Mouse (Mus musculus) embryonic facial prominence, embryonic 13.5 days (tissue): ENCODE measurements around the gene Nav2. TPM values are rescaled to one million over a fixed set of nuclear protein-coding genes. Genes with fewer than 3 reads are reported as not detected.
A peak's percentile ranks its signal among the peaks of the same experiment; 100 is the strongest.

ENCODE experiments used
- ATAC-seq: fragments of 200-750 bp; cut with Nextera tagmentation; 2 replicates; pipeline ENCODE4 v1.8.0; 2017; ENCODE audit warnings: low read depth; ENCODE audit not compliant: insufficient number of reproducible peaks, insufficient read depth, low FRiP score, low TSS enrichment
- H3K27ac ChIP-seq: fragments of 300-500 bp; sonication (generic); 2 replicates; pipeline ENCODE4 v1.5.1; 2015; ENCODE audit warnings: moderate library complexity, mild to moderate bottlenecking, inconsistent platforms
- H3K27me3 ChIP-seq: fragments of 300-500 bp; sonication (generic); 2 replicates; pipeline ENCODE4 v1.6.1; 2015; ENCODE audit warnings: mild to moderate bottlenecking, inconsistent platforms
- H3K36me3 ChIP-seq: fragments of 300-500 bp; sonication (generic); 2 replicates; pipeline ENCODE4 v1.6.1; 2015; ENCODE audit warnings: mild to moderate bottlenecking, inconsistent platforms
- H3K4me1 ChIP-seq: fragments of 300-500 bp; sonication (generic); 2 replicates; pipeline ENCODE4 v1.6.1; 2015; ENCODE audit warnings: inconsistent platforms
- H3K4me2 ChIP-seq: fragments of 300-500 bp; sonication (generic); 2 replicates; pipeline ENCODE4 v1.6.1; 2015; ENCODE audit warnings: moderate library complexity, mild to moderate bottlenecking, inconsistent platforms
- H3K4me3 ChIP-seq: fragments of 300-500 bp; sonication (generic); 2 replicates; pipeline ENCODE4 v1.5.1; 2015; ENCODE audit warnings: mild to moderate bottlenecking, inconsistent platforms
- H3K9ac ChIP-seq: fragments of 300-500 bp; sonication (generic); 2 replicates; pipeline ENCODE4 v1.6.1; 2015; ENCODE audit warnings: mild to moderate bottlenecking, inconsistent platforms
- H3K9me3 ChIP-seq: fragments of 300-500 bp; sonication (generic); 2 replicates; pipeline ENCODE4 v1.6.1; 2016; ENCODE audit warnings: inconsistent platforms
- WGBS: fragments of 180-500 bp; shearing (Covaris S2); methylation state at CpG from one replicate; pipeline ENCODE4 v1.1.7; 2015; ENCODE audit warnings: mixed read lengths; 5-methylcytosine and 5-hydroxymethylcytosine counted together
- polyA plus RNA-seq: library from polyadenylated mRNA; unstranded; fragments of >200 nt; fragmentation: Nextera tagmentation; extraction: Ambion mirVana; gene quantifications from 2 replicates; pipeline ENCODE4 v1.2.1, GENCODE M21; 2015

Nav2 gene
- 22.1 and 22.4 TPM in 2 replicates for polyA plus RNA-seq

DNA sequence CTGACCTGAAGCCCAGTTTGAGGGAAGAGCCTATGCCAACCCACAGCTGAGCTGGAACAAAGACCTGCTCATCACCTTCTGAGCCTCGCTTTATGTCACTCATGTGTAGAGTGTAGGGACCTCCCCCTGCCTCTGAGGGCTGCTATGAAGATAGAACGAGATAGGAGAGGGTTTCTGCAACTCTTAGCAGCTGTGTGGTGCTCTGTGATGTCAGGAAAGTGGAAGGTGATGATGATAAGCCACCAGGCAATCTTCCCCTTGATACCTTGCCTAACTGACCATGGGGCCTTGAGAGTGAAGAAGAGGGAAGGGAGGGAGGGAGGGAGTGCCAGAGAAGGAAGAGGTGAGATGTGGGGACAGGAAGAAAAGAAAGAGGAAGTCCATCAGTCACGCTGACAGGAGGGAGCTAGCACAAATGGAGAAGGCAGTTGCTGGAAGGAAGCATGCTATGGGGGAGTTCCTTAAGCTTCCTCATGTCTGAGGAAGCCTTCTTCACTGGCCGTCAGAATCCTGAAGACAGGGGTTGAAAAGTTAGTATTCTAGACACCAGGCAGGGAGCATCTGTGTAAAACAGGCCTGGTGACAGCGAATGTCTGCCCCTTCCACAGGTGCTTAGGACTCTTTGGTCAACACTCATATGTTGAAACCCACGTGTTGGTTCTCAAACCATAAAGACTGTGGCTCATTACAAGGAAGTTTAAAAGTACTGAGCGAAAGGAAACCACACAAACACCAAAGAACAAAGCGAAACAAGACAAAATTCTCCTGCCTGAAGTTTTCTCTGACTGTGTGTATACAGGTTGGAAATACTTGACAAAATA lies at the start of gene Nav2:
TSS of gene Nav2 (plus strand) at position 196 of the 821 bp plus-strand sequence.
- peak within 1 kb of the TSS; percentile 22; the same call in 1 of the 2 replicates for H3K27ac ChIP-seq
- 61% methylated on average over 8 of the region's 8 CpGs for WGBS
- no peaks in the 10 kb centered on the region for H3K27me3 ChIP-seq
- no peaks in the 10 kb centered on the region for H3K9me3 ChIP-seq
- no peak within 1 kb of the TSS for H3K4me2 ChIP-seq
- H3K4me1 ChIP-seq, result peaks cover 17% of the 10 kb centered on the region
- H3K36me3 ChIP-seq, result no peaks in the 10 kb centered on the region
- H3K4me3 ChIP-seq, result no peak within 1 kb of the TSS
- no peak within 1 kb of the TSS for H3K9ac ChIP-seq
- ATAC-seq, result no peak

DNA sequence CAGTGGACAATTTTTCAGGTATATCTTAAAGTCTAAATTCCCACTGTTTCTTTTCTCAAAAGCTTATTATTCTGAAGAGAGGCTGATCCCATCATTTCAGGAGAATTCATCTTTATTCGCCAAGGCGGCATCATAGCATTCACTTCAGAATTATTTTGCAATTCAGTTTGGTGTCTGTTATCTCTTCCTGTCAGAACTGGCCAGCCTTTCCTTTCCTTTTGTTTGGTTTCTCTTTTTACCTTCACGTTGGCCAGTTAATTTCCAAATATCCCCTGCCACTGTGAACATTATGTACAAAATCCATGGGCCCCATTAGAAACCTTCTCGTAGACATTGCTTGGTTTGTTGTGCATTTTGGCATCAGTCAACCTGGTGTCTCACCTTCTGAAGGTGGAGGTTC lies 49.2 kb upstream of the Nav2 start:
- Histone ChIP-seq H3K27ac (no peak overlapping the region), H3K9me3 (no peaks in the 10 kb centered on the region), H3K4me2 (no peak overlapping the region), H3K36me3 (no peaks in the 10 kb centered on the region), H3K9ac (no peak overlapping the region), H3K27me3 (no peaks in the 10 kb centered on the region), H3K4me3 (no peak overlapping the region), H3K4me1 (no peaks in the 10 kb centered on the region)
- no peak for ATAC-seq
- WGBS, result 87% methylated on average over 4 of the region's 4 CpGs

DNA sequence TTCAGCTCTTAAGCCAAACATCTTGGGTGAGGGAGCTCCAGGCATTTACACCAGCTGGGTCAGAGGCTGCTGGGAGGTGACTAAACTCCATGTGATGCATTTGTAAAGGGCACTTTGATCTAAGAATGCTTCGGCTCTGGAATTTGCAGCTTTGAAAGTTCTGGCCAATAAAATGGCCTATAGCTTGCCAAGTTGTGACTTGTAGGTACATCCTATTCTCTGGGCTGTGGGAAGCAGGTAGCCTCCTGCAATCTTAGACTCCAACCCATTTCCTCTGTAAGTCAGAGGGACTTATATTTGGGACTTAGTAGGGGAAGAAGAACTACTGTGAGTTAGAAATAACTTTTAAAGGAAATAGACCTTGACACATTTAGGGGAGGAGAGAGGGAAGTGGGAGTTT lies 47.6 kb upstream of the Nav2 start:
- Histone ChIP-seq H3K36me3 (peaks cover 10% of the 10 kb centered on the region), H3K4me1 (no peaks in the 10 kb centered on the region), H3K27me3 (no peaks in the 10 kb centered on the region), H3K9ac (no peak overlapping the region), H3K9me3 (no peaks in the 10 kb centered on the region), H3K4me2 (no peak overlapping the region), H3K27ac (no peak overlapping the region), H3K4me3 (no peak overlapping the region)
- 56% methylated on average over 1 of the region's 1 CpGs for WGBS
- no peak for ATAC-seq

- H3K4me2 ChIP-seq, result no peak overlapping the region
- H3K4me3 ChIP-seq, result no peak overlapping the region
- H3K9ac ChIP-seq, result no peak overlapping the region
- H3K9me3 ChIP-seq, result no peaks in the 10 kb centered on the region
- peaks cover 16% of the 10 kb centered on the region for H3K36me3 ChIP-seq
- H3K27ac ChIP-seq, result no peak overlapping the region
- H3K4me1 ChIP-seq, result no peaks in the 10 kb centered on the region
- no peaks in the 10 kb centered on the region for H3K27me3 ChIP-seq
- WGBS, result 85% methylated on average over 4 of the region's 4 CpGs
- ATAC-seq, result no peak
Observed at GRCm38 (mm10) chr7:48861796-48862195, 46.7 kb upstream of the Nav2 start.

- Histone ChIP-seq H3K4me2 (no peak overlapping the region), H3K36me3 (peaks cover 39% of the 10 kb centered on the region), H3K4me3 (no peak overlapping the region), H3K4me1 (no peaks in the 10 kb centered on the region), H3K9me3 (no peaks in the 10 kb centered on the region), H3K9ac (no peak overlapping the region), H3K27me3 (no peaks in the 10 kb centered on the region), H3K27ac (no peak overlapping the region)
- no peak for ATAC-seq
Observed at GRCm38 (mm10) chr7:48864199-48864598, 44.3 kb upstream of the Nav2 start.

GRCm38 (mm10) chr7:48864671-48865458 lies 43.7 kb upstream of the Nav2 start:
- Histone ChIP-seq H3K4me1 (no peaks in the 10 kb centered on the region), H3K4me3 (no peak overlapping the region), H3K27ac (no peak overlapping the region), H3K27me3 (no peaks in the 10 kb centered on the region), H3K9me3 (no peaks in the 10 kb centered on the region), H3K9ac (no peak overlapping the region), H3K36me3 (peaks cover 45% of the 10 kb centered on the region), H3K4me2 (no peak overlapping the region)
- ATAC-seq, result no peak
- 88% methylated on average over 9 of the region's 9 CpGs for WGBS

- H3K36me3 ChIP-seq, result peaks cover 73% of the 10 kb centered on the region
- ATAC-seq, result no peak
- H3K9me3 ChIP-seq, result no peaks in the 10 kb centered on the region
- no peak overlapping the region for H3K4me3 ChIP-seq
- H3K27me3 ChIP-seq, result no peaks in the 10 kb centered on the region
- no peak overlapping the region for H3K9ac ChIP-seq
- H3K4me1 ChIP-seq, result no peaks in the 10 kb centered on the region
- no peak overlapping the region for H3K4me2 ChIP-seq
- WGBS, result 91% methylated on average over 18 of the region's 18 CpGs
- no peak overlapping the region for H3K27ac ChIP-seq
Observed at GRCm38 (mm10) chr7:48867576-48867975, 40.9 kb upstream of the Nav2 start.

DNA sequence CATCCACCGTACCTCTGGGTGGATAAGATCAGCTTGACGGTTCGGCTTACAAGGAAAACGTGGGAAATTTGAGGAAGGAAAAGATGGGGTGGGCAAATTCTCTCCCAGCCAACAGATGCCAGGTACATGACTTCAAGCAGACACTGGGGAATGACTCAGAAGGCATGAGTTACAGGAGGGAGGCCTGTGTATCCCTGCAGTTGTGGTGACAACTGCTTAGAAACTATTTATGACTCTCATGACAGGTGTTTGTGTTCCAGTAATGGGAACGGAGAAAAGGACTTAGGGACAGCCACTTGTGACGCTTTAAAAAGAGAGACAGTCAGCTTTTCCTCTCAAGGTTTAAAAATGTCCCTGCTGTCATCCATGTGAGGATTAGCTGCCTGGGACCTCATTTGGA lies 38.4 kb upstream of the Nav2 start:
- ATAC-seq, result no peak
- Histone ChIP-seq H3K27me3 (no peaks in the 10 kb centered on the region), H3K9me3 (no peaks in the 10 kb centered on the region), H3K9ac (no peak overlapping the region), H3K36me3 (peaks cover 92% of the 10 kb centered on the region), H3K4me2 (no peak overlapping the region), H3K27ac (no peak overlapping the region), H3K4me3 (no peak overlapping the region), H3K4me1 (no peaks in the 10 kb centered on the region)
- WGBS, result 82% methylated on average over 6 of the region's 6 CpGs

GRCm38 (mm10) chr7:48870579-48871180 lies 37.8 kb upstream of the Nav2 start:
- WGBS, result 93% methylated on average over 21 of the region's 21 CpGs
- Histone ChIP-seq H3K9ac (no peak overlapping the region), H3K9me3 (no peaks in the 10 kb centered on the region), H3K27me3 (no peaks in the 10 kb centered on the region), H3K4me2 (no peak overlapping the region), H3K4me1 (no peaks in the 10 kb centered on the region), H3K27ac (no peak overlapping the region), H3K4me3 (no peak overlapping the region), H3K36me3 (peaks cover 93% of the 10 kb centered on the region)
- ATAC-seq, result no peak

DNA sequence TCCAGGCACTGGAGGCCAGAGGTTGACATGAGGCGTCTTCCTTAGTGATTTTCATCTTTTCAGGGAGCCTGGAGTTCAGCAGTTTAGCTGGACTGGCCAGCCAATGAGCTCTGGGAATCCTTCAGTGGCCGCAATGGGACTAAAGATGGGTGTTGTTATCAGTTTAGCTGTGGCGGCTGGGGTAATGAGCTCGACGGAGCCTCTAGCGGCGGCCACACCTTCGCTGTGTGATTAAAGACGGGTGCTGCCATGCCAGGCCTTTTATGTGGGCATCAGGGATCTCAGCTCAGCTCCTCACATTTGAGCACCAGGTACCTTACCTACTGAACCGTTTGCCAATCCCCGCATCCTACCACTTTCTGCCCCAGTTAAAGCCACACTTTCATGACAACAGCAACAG lies 37.2 kb upstream of the Nav2 start:
- Histone ChIP-seq H3K27me3 (no peaks in the 10 kb centered on the region), H3K4me2 (no peak overlapping the region), H3K4me1 (no peaks in the 10 kb centered on the region), H3K27ac (no peak overlapping the region), H3K9me3 (no peaks in the 10 kb centered on the region), H3K9ac (no peak overlapping the region), H3K36me3 (peaks cover 92% of the 10 kb centered on the region), H3K4me3 (no peak overlapping the region)
- WGBS, result 95% methylated on average over 11 of the region's 11 CpGs
- ATAC-seq, result no peak

DNA sequence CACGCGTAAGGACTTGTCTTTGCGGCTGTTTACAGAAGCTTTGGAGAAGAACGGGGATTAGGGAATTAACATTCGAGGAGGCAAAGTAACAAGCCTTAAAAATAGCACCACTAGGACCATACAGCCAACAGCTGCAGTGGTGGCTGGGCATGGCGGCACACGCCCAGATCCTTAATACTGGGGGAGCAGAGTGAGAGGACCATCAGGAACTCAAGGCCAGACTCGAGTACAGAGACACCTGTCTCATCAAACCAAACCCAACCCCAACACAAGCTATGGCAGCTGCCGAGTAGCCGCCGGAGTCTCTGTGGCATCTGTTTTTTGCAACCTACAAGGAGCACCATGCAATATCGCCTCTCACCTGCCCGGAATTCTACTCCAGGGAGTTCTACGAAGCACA lies 33.4 kb upstream of the Nav2 start:
- Histone ChIP-seq H3K36me3 (peaks cover 71% of the 10 kb centered on the region), H3K27ac (no peak overlapping the region), H3K4me3 (no peak overlapping the region), H3K9ac (no peak overlapping the region), H3K27me3 (no peaks in the 10 kb centered on the region), H3K4me2 (no peak overlapping the region), H3K4me1 (peaks cover 11% of the 10 kb centered on the region), H3K9me3 (no peaks in the 10 kb centered on the region)
- WGBS, result 87% methylated on average over 14 of the region's 14 CpGs
- ATAC-seq, result no peak
